Mouse (Mus musculus): ENCODE results near the gene Cdsn.

Cdsn gene

GRCm38 (mm10) chr17:35516652-35517500 lies 35.1 kb upstream of the Cdsn start, which contains the start of the genes Tcf19 and Cchcr1:
Tcf19 (minus strand) TSS chr17:35516824.
Cchcr1 (plus strand) TSS chr17:35517100.
- ChIA-PET POLR2A (interaction anchor here in 3 of 4 experiments (0.7 to 20.8 kb wide), 28 partner anchors 7 to 399 kb away, joined by 3 to 630 read pairs (median 6); partner anchors contain the start of genes Psors1c2 (in 3 of the 3), Pou5f1 (in 2 of the 3) and Ier3 (in 1 of the 3)), CTCF (interaction anchor here in 3 of 4 experiments (0.5 to 2.5 kb wide), 14 partner anchors 9 to 258 kb away, joined by 3 to 12 read pairs (median 4); partner anchors contain the start of gene Pou5f1 (in 1 of the 3))

- CTCF ChIA-PET: interaction anchor here in 3 of 4 experiments (0.9 to 2.5 kb wide), 9 partner anchors 9 to 37 kb away, joined by 3 to 12 read pairs (median 4); partner anchors contain the start of gene Pou5f1 (in 1 of the 3)
- POLR2A ChIA-PET: interaction anchor here in 3 of 4 experiments (0.7 to 20.8 kb wide), 22 partner anchors 8 to 319 kb away, joined by 3 to 630 read pairs (median 6); partner anchors contain the start of genes Psors1c2 (in 3 of the 3), Pou5f1 (in 2 of the 3) and Ier3 (in 1 of the 3)
These were observed 34.4 kb upstream of the Cdsn start for GRCm38 (mm10) chr17:35517526-35517925.

- ChIA-PET POLR2A (interaction anchor here in 2 of 4 experiments (0.7 to 3.6 kb wide), 10 partner anchors 9 to 317 kb away, joined by 3 to 13 read pairs (median 5); partner anchors contain the start of genes Ddr1 (in 1 of the 2), Ier3 (in 1 of the 2), Mdc1 (in 1 of the 2) and Tcf19 (in 1 of the 2)), CTCF (interaction anchor here in 3 of 4 experiments (0.6 to 2.9 kb wide), 10 partner anchors 9 to 60 kb away, joined by 3 to 23 read pairs (median 4); partner anchors contain the start of gene Psors1c2 (in 1 of the 3))
These were observed 27.6 kb upstream of the Cdsn start for GRCm38 (mm10) chr17:35524354-35524753.

- ChIA-PET POLR2A (interaction anchor here in 2 of 4 experiments (0.6 to 2.4 kb wide), 11 partner anchors 8 to 132 kb away, joined by 3 to 13 read pairs (median 4); partner anchors contain the start of genes Cchcr1 (in 2 of the 2) and Tcf19 (in 1 of the 2)), CTCF (interaction anchor here (0.6 to 1.8 kb wide), 11 partner anchors 8 to 591 kb away, joined by 3 to 7 read pairs (median 4); no protein-coding TSS in a partner anchor)
These were observed 25.3 kb upstream of the Cdsn start for GRCm38 (mm10) chr17:35526644-35527043.

GRCm38 (mm10) chr17:35532360-35532759 lies 19.6 kb upstream of the Cdsn start:
- POLR2A ChIA-PET: interaction anchor here in 3 of 4 experiments (0.5 to 1.9 kb wide), 21 partner anchors 11 to 315 kb away, joined by 3 to 17 read pairs (median 4); partner anchors contain the start of genes Cchcr1 (in 3 of the 3), Tcf19 (in 2 of the 3), Cdsn (in 1 of the 3) and Mdc1 (in 1 of the 3)
- CTCF ChIA-PET: interaction anchor here in 2 of 4 experiments (0.6 to 1.7 kb wide), 15 partner anchors 8 to 510 kb away, joined by 3 to 8 read pairs (median 4); no protein-coding TSS in a partner anchor

- ChIA-PET CTCF (interaction anchor here in 2 of 4 experiments (0.6 to 1.7 kb wide), 15 partner anchors 8 to 511 kb away, joined by 3 to 8 read pairs (median 4); no protein-coding TSS in a partner anchor), POLR2A (interaction anchor here in 3 of 4 experiments (0.5 to 2.5 kb wide), 23 partner anchors 11 to 315 kb away, joined by 3 to 17 read pairs (median 4); partner anchors contain the start of genes Cchcr1 (in 3 of the 3), Tcf19 (in 2 of the 3), Cdsn (in 1 of the 3) and Mdc1 (in 1 of the 3))
These were observed 19.0 kb upstream of the Cdsn start, which contains the start of gene Psors1c2 for GRCm38 (mm10) chr17:35532901-35533300. Psors1c2 (plus strand) TSS chr17:35533201.

GRCm38 (mm10) chr17:35534343-35534742 lies 17.6 kb upstream of the Cdsn start:
- POLR2A ChIA-PET: interaction anchor here in 3 of 4 experiments (0.5 to 2.5 kb wide), 35 partner anchors 8 to 303 kb away, joined by 3 to 17 read pairs (median 5); partner anchors contain the start of genes Cchcr1 (in 2 of the 3), Tcf19 (in 2 of the 3) and Pou5f1 (in 1 of the 3)
- CTCF ChIA-PET: interaction anchor here (0.6 to 2.9 kb wide), 75 partner anchors 8 to 1572 kb away, joined by 3 to 51 read pairs (median 5); partner anchors contain the start of genes Cchcr1 (in 2 of the 4), 2300002M23Rik (in 1 of the 4), Cdsn (in 1 of the 4) and Pou5f1 (in 1 of the 4)

- ChIA-PET POLR2A (interaction anchor here in 1 of 4 experiments (3.3 kb wide), 1 partner anchor 22 kb away, joined by 9 read pairs; no protein-coding TSS in a partner anchor), CTCF (interaction anchor here in 2 of 4 experiments (0.7 to 1.1 kb wide), 2 partner anchors 23 to 40 kb away, joined by 3 to 4 read pairs; no protein-coding TSS in a partner anchor)
These were observed 14.5 kb upstream of the Cdsn start for GRCm38 (mm10) chr17:35537421-35537820.

GRCm38 (mm10) chr17:35538476-35538875 lies 13.5 kb upstream of the Cdsn start:
- POLR2A ChIA-PET: interaction anchor here in 2 of 4 experiments (1.0 to 3.3 kb wide), 9 partner anchors 7 to 49 kb away, joined by 3 to 9 read pairs (median 5); no protein-coding TSS in a partner anchor
- CTCF ChIA-PET: interaction anchor here in 1 of 4 experiments (1.1 to 1.6 kb wide), 3 partner anchors 10 to 54 kb away, joined by 4 to 5 read pairs (median 5); no protein-coding TSS in a partner anchor

GRCm38 (mm10) chr17:35539540-35539939 lies 12.4 kb upstream of the Cdsn start:
- POLR2A ChIA-PET: interaction anchor here (0.5 to 3.3 kb wide), 18 partner anchors 8 to 201 kb away, joined by 3 to 9 read pairs (median 4); no protein-coding TSS in a partner anchor
- CTCF ChIA-PET: interaction anchor here in 3 of 4 experiments (0.6 to 1.6 kb wide), 9 partner anchors 9 to 225 kb away, joined by 3 to 5 read pairs (median 4); no protein-coding TSS in a partner anchor

GRCm38 (mm10) chr17:35542761-35543411 lies 9.0 kb upstream of the Cdsn start:
- POLR2A ChIA-PET: interaction anchor here (0.5 to 3.1 kb wide), 35 partner anchors 8 to 379 kb away, joined by 3 to 20 read pairs (median 6); partner anchors contain the start of genes Cchcr1 (in 1 of the 4), Ier3 (in 1 of the 4), Pou5f1 (in 1 of the 4) and Psors1c2 (in 1 of the 4)
- CTCF ChIA-PET: interaction anchor here (0.6 to 3.5 kb wide), 43 partner anchors 8 to 731 kb away, joined by 3 to 84 read pairs (median 4); partner anchors contain the start of genes Cchcr1 (in 1 of the 4), Cdsn (in 1 of the 4), Mdc1 (in 1 of the 4) and Pou5f1 (in 1 of the 4)

- CTCF ChIA-PET: interaction anchor here (0.6 to 3.5 kb wide), 36 partner anchors 8 to 1987 kb away, joined by 3 to 84 read pairs (median 4); partner anchors contain the start of genes Cchcr1 (in 1 of the 4), Mdc1 (in 1 of the 4) and Psors1c2 (in 1 of the 4)
- POLR2A ChIA-PET: interaction anchor here (0.5 to 3.1 kb wide), 44 partner anchors 9 to 375 kb away, joined by 3 to 20 read pairs (median 5); partner anchors contain the start of genes Cchcr1 (in 1 of the 4), Ier3 (in 1 of the 4), Pou5f1 (in 1 of the 4) and Psors1c2 (in 1 of the 4)
These were observed 8.5 kb upstream of the Cdsn start for GRCm38 (mm10) chr17:35543412-35543861.

GRCm38 (mm10) chr17:35544001-35544400 lies 7.9 kb upstream of the Cdsn start:
- ChIA-PET POLR2A (interaction anchor here in 3 of 4 experiments (0.6 to 3.1 kb wide), 41 partner anchors 9 to 350 kb away, joined by 3 to 20 read pairs (median 5); partner anchors contain the start of genes Cchcr1 (in 1 of the 3), Ier3 (in 1 of the 3), Pou5f1 (in 1 of the 3) and Psors1c2 (in 1 of the 3)), CTCF (interaction anchor here (0.6 to 3.5 kb wide), 50 partner anchors 9 to 1988 kb away, joined by 3 to 84 read pairs (median 4); partner anchors contain the start of genes Cchcr1 (in 1 of the 4), Mdc1 (in 1 of the 4) and Psors1c2 (in 1 of the 4))

GRCm38 (mm10) chr17:35544680-35545079 lies 7.2 kb upstream of the Cdsn start:
- CTCF ChIA-PET: interaction anchor here (0.6 to 3.5 kb wide), 44 partner anchors 10 to 329 kb away, joined by 3 to 84 read pairs (median 4); partner anchors contain the start of gene Psors1c2 (in 1 of the 4)

GRCm38 (mm10) chr17:35547465-35547864 lies 4.5 kb upstream of the Cdsn start:
- ChIA-PET POLR2A (interaction anchor here in 3 of 4 experiments (0.6 to 3.0 kb wide), 16 partner anchors 8 to 151 kb away, joined by 3 to 11 read pairs (median 5); partner anchors contain the start of genes Cchcr1 (in 1 of the 3) and Tcf19 (in 1 of the 3)), CTCF (interaction anchor here in 2 of 4 experiments (0.9 to 3.6 kb wide), 9 partner anchors 11 to 82 kb away, joined by 3 to 36 read pairs (median 5); no protein-coding TSS in a partner anchor)

More at GRCm38 (mm10) chr17:35544680-35545079, 7.2 kb upstream of the Cdsn start:
- POLR2A ChIA-PET: interaction anchor here in 2 of 4 experiments (0.7 to 3.1 kb wide), 26 partner anchors 10 to 71 kb away, joined by 3 to 20 read pairs (median 6); partner anchors contain the start of genes Pou5f1 (in 1 of the 2) and Psors1c2 (in 1 of the 2)
